Mouse (Mus musculus) right cerebral cortex, adult 18-20 months (tissue): Measurements from ENCODE around the gene Dcun1d1.

Experiments
- DNase-seq: peaks from one replicate; pipeline ENCODE4 v3.0.0; 2022; ENCODE audit warnings: mixed read lengths

Dcun1d1 gene

DNA sequence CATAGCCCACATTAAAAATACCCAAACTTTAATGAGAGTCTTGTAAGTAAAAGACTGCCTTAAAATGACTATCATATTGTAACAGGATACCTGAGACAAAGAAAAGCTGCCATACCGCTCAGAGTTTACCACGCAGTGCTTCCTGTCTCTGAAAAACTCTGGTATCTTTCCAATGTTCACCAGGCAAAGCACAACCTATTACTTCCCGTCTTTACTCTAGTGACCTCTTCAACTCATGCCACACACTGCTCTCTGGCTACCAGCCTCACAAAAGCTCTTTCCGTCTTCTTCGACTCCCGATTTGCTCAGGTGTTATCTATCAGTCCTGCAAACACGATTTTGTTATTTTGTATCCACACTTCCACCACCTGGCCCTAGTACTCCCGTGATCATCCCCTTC is 7.4 kb downstream of the Dcun1d1 start:
- DNase-seq, result no peak

DNA sequence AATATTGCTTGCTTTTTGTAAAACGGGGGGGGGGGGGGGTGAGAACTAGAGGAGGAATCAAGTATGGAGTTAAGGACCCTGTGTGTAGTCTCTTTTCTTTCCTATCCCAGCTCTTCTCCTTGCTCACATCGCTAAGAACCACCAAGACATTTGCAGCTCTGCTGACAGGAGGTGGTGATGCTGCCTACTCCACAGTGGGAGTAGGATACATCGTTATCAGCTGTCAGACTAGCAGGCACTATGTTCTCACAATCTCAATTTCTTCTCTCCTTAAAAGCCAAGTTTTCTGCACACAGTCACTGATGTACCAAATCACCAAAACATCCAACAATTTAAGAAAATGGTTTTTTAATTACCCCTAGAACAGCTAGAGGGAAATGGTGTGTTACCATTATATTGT is 7.8 kb downstream of the Dcun1d1 start:
- peak; percentile 24 for DNase-seq

DNA sequence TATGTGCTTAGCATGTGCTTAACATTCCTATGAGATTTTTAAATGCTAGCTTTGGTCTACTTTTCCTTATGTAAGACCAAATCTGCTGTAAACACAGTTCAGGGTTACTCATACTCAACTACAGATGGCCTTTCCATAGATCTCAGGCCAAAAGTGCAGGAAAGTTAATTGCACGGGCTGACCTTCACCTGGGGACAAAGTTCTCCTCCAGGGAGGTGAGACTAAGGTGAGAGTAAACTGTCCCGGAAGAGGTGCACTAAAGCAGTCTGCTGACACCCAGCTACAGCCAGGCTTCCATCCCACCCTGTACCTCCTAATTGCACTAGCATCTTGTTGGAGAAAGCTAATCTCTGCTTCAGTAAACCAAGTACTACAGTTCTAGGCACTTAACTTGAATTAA is 11.4 kb downstream of the Dcun1d1 start:
- DNase-seq, result no peak

DNA sequence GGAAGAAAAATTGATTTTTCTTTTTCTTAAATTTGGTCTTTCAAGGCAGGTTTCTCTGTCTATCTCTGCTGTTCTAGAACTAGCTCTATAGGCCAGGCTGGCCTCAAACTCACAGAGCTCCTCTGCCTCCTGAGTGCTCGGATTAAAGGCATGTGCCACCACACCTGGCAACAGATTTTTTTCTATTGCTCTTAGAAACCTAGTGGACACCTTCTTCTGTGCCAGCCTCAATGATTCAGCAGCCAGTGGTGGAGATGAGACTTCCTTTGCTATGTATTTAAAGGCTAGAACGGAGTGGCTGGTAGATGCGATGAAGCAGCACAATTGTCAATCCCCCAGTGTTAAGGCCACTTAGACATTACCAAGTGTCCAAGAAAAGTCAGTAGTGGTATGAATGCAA is 13.2 kb downstream of the Dcun1d1 start:
- DNase-seq, result no peak

DNA sequence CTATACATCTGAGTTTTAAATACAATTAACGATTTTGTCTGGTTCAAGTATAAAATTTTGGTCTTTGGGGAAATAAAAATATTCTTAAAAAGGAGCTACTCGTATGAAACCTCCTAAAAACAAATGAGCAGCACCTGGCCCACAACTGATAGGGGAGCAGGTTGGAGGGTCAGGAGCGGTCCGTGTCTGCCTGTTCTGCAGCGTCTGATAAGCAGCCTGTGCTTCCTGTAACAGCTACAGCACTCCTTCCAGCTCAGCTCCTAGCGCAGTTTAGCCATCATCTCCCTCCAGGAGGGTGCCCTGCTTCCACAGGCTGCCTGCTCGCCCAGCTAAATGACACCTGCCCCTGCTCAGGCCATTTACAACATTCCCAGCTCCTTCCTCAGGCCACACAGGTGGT is 13.8 kb downstream of the Dcun1d1 start:
- no peak for DNase-seq

DNA sequence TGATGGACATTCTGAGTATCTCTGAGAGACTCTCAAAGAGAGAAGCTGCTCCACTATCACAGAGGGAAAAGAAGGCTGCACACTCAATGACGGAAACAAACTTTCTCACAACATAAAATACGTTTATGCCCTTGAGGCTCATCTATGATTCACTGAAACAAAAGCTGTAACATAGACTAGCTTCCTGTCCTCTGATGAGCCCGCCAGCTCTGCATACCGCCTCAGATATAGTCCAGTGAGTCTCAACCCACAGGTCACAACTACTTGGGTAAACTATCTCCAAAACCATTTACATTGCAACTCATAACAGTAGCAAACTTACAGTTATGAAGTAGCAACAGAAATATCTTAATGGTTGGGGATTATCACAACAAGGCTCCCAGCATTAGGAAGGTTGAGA is 14.7 kb downstream of the Dcun1d1 start:
- no peak for DNase-seq

DNA sequence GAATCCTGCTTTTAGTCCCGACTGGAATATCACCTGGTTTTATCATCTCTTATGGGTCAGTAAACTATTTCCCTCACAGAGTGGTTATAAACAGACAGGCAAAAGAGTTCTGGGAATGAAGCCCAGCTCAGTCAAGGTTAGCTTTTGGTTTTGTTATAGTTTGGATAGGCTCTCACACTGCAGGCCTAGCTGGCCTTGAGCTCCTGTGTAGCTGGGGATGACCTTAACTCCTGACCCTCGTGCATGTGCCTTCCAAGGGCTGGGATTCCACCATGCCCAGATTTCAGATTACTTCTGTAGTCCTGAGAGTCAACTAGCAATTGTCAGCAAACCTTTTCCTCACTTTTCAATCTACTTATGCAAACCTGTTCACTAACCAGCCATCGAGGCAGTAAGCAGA is 19.0 kb downstream of the Dcun1d1 start:
- no peak for DNase-seq

DNA sequence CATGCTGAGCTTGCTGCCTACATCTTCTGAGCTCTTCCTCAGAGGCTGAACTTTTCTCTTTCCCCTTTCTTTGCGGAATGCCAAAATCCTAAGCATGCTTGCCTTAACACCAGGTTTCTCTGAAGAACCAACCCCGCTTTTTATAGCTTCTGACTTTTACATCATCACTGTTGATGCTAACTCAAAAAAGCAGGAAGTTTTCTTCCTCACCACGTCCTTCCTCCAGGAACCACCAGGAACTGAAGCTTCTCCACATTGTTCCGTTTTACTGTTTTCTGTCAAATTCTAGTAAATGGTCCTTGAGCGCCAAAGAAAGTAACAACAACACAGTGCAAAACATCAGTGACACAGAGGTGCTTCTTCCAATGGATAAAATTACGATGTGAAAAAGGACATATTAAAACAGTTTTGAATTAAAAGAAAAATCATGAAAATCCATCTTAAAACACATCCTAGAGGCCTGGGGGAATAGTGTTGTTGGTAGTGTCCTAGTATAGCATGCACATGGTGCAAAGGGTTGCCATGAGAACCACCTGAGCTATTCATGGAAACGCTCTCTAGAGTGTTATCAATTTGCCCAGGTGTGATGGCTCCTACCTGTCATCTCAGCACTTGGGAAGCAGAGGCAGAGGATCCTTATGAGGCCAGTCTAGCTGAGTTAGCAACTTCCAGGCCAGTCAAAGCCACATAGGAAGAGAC is 28.1 kb downstream of the Dcun1d1 start:
- DNase-seq, result no peak

DNA sequence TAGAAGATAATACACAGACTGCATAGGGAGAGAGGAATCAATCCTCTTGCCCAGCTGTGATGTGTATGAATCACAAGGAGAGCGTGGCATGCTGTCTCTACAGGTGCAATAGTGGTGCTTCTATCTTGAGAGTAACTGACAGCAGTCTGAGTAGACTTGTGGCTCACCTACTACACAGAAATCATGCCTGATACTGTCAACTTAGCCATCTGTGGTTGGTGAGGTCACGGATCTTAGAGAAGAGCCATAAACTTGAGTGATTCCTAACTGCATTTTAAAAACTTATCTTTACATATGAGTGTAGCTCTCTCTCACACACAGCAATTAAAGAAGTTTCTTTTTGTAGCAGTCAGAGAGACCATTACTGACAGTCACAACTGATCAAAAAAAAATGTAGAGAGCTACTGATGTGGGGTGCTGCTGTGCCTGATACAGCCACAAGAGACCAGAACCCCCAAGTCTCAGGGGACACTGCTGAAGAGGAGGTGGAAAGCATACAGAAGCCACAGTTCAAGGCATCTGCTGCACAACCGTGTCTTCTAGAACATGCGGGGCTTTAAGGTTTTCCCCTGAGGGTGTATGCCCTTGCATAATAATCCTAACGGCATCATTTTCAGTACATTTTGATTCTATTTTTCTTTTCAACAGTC is 36.6 kb downstream of the Dcun1d1 start:
- DNase-seq, result no peak

DNA sequence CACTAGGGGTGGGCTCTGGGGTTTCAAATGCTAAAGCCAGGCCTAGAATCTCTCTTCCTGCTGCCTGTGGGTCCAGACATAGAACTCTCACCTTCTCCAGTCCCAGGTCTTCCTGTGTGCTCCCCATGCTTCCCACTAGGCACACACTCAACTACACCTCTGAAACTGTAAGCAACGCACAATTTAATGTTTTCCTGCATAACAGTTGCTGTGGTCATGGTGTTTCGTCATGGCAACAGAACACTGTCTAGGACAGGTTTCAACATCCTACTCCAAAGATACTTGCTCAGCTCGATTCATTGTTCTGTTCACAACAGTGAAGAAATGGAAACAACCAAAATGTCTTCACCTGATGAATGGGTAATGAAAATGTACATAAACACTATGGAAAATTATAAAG is 38.1 kb downstream of the Dcun1d1 start:
- DNase-seq, result no peak

DNA sequence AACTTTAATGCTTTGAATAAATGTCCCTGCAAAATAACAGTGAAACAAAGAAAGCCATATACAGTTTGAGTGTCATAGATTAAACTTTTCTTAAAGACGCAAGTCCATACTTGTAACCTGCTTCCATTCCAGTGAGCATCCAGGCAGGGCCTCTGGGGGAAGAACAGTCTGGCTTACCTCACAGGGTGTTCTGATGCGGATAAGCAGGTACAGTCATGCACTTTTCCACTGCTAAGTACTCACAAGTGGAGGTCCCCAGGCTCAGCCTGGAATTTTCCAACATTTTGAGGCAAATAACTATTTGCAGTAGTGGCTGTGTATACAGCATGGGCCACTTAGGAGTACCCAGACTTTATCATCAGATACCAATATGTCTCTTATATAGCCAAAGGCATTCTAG is 39.3 kb downstream of the Dcun1d1 start:
- no peak for DNase-seq

DNA sequence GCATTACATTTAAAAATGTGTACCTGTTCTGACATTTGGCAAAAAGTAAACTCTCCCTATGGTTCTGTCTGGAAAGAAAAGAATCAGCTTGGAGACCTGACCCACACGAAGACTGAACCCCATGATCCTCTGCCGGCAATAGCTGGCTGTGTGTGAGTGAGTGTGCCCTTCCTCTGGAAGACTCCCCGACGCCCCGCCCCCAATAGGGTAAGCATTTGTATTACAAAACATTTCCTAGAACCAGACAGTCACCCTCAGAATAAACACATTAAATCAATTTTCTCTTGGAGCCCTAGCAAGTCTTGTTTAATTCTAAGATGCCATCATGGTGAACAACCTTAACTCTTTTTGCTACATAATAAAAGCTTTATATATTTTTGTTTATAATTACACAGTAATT is 44.1 kb downstream of the Dcun1d1 start:
- no peak for DNase-seq

DNA sequence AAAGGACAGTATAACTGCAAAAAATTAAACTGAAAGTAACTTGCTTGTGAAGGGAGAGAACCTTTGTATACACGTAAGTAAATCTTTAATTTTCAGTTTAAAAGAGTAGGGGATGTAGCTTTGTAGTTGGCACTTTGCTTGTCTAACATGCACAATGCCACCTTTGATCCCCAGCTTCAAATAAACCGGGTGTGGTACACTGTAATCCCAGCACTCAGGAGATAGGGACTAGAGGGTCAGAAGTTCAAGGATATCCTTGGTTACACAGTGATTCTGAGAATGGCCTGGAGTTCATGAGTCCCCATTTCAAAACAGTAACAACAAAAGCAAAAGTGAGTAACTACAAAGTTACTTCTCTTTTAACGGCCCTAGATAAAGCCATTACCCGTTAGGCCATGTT is 46.1 kb downstream of the Dcun1d1 start:
- DNase-seq, result no peak

DNA sequence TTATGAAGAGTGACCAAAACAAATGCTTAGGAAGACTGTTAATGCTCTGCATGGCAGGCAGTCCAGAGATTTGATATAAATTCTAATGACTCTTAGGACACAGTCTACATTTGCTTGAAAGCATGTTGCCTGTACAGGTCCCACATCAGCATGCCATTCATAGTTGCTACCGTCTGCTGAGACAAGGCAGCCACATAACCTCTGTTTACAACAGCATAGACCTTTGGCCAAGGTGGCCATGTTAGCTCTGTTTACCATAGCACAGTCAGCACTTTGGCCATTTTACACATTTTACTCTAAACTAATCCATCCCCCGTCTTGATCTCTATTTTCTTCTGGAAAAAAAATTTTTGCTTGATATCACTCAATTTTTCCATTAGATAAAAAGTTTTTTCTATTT is 47.7 kb downstream of the Dcun1d1 start:
- DNase-seq, result no peak

DNA sequence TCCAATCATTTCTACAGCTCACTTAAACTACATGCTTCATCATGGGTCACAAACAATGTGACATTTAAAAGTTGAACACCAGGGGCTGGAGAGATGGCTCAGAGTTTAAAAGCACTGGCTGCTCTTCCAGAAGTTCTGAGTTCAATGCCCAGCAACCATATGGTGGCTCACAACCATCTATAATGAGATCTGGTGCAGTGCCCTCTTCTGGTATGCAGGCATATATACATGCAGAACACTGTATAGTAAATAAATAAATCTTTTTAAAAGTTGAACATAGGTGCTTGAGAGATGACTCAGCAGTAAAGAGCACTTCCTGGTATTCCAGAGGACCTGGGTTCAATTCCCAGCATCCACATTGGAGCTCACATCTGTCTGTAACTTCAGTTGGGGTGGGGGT is 54.0 kb downstream of the Dcun1d1 start:
- no peak for DNase-seq

DNA sequence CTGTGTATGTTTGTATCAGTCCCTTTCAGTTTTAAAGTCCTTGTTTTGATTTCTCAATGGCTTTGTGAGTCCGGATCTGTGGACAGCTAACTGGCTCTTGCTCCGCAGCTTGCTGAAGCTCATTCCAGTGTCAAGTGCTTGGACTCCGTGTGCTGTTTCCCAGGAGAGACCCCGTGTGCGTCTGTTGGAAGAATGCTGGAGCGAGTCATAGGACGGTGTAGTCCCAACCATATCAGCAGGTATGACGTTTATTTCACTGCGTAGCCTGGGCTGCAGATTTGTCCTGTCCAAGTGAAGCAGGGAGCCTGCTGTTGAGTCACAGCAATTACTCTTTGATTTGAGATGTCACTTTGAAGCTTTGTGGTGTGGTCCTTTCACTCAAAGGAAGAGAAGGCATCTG is 87.9 kb downstream of the Dcun1d1 start:
- no peak for DNase-seq
